Mouse (Mus musculus): ENCODE measurements around the gene Nat8f4.

DNA sequence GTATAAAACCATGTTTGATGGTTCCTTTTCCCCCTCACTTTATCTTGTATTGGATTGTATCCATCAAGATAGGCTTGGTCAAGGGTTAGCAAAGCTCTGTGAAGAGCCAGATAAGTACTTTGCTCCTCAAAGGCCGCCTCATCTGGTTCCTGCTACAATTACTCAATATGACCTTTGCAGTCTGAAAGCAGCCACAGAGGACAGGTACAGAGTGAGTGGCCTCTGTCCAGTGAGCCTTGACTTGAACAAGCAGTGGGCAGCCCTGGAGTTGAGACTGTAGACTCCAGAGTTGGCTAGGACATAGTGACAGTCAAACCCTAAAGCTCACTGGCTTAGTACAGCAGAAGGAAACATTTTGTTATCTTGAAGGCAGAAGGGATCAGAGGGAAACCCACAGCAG is 24.6 kb upstream of the Nat8f4 start:
- TF ChIP-seq POLR2A (IDR thresholded peaks at IDR 0.05; ENCODE audit: insufficient read depth, low read depth, low read length), result no peak
- no peak for TF ChIP-seq CTCF (IDR thresholded peaks at IDR 0.05; ENCODE audit: insufficient read depth, low read depth, low read length)
